Mouse (Mus musculus) stomach, adult 2 months (tissue): ENCODE data around the gene Prr27. TPM values are rescaled to one million over a fixed set of nuclear protein-coding genes. Genes with fewer than 3 reads are reported as not detected.

ENCODE experiments used
- polyA plus RNA-seq: library from polyadenylated mRNA; depleted of rRNA; stranded (reverse); fragments of >200 nt; gene quantifications from 2 replicates; pipeline ENCODE4 v1.2.3, GENCODE M21; 2012; rRNA removed

Gene Prr27
- not detected in 2 replicates for polyA plus RNA-seq

GRCm38 (mm10) chr5:87825386-87825785 lies at the start of gene Prr27:
Gene Prr27, plus strand, starts transcription at chr5:87825686.

GRCm38 (mm10) chr5:87807782-87808181 lies 17.7 kb upstream of the Prr27 start, which contains the start of gene Csn1s2b:
Gene Csn1s2b, plus strand, starts transcription at chr5:87808082.

GRCm38 (mm10) chr5:87884729-87885128 lies 59.2 kb downstream of the Prr27 start, which contains the start of gene Odam:
Gene Odam, plus strand, starts transcription at chr5:87885029.

Other genes starting within 250 kb of the Prr27 start
- gene Sult1e1, start 234.1 kb upstream of the Prr27 start, polyA plus RNA-seq = not detected in 2 replicates
- not detected in 2 replicates for gene Csn1s1, start 159.5 kb upstream of the Prr27 start, polyA plus RNA-seq
- gene Csn2, start 126.1 kb upstream of the Prr27 start, polyA plus RNA-seq = not detected in 2 replicates
- not detected in 2 replicates for gene Csn1s2a, start 51.1 kb upstream of the Prr27 start, polyA plus RNA-seq
- gene Csn1s2b, start 17.6 kb upstream of the Prr27 start, polyA plus RNA-seq = not detected in 2 replicates
- not detected in 2 replicates for gene Odam, start 59.3 kb downstream of the Prr27 start, polyA plus RNA-seq
- gene Csn3, start 99.9 kb downstream of the Prr27 start, polyA plus RNA-seq = not detected in 2 replicates
- not detected in 2 replicates for gene 2310003L06Rik, start 143.8 kb downstream of the Prr27 start, polyA plus RNA-seq
- gene Gm28434, start 143.8 kb downstream of the Prr27 start, polyA plus RNA-seq = not detected in 2 replicates
- not detected in 2 replicates for gene Cabs1, start 153.8 kb downstream of the Prr27 start, polyA plus RNA-seq
- not detected in 2 replicates for gene Smr3a, start 176.9 kb downstream of the Prr27 start, polyA plus RNA-seq